Mouse (Mus musculus) monocyte, adult 59 days (primary cell): ENCODE measurements around the gene Adam34. TPM values are rescaled to one million over a fixed set of nuclear protein-coding genes. Genes with fewer than 3 reads are reported as not detected.

ENCODE experiments used
- total RNA-seq, 2 experiments: library from RNA; stranded (reverse); gene quantifications; one replicate each; pipeline ENCODE4 v1.2.4; 2023

Adam34 gene
- total RNA-seq, result not detected

DNA sequence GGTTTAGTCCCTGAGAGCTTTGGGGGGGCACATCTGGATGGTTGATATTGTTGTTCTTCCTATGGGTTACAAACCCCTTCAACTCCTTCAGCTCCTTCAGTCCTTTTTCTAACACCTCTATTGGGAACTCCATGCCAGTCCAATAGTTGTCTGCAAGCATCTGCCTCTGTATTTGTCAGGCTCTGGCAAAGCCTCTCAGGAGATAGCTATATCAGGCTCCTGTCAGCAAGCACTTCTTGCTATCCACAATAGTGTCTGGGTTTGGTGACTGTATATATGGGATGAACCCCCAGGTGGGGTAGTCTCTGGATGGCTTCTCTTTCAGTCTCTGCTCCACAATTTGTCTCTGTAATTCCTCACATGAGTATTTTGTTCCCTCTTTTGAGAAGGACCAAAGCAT lies at the start of gene Adam34:
Adam34 (minus strand) TSS at position 101 of the 400 bp plus-strand sequence.

DNA sequence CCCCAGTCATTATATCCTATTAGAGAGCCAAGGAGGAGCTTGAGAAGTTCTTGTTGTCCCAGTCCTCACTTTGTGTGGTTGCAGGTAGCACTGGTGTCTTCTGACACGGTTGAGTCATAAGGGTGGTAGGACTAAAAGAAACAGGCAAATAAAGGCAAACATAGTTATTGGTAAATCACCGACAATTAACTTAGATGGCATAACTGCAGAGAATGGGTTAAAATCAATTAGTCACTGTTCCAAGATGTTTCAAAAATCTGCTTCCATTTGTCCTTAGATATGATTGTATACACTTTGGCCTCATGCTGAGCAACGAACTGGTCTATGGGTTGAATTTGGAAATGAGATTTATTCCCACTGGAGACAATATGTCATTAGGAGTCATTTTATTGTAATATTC lies 82.7 kb downstream of the Adam34 start, which contains the start of gene Gm5346:
Gm5346 (minus strand) TSS at position 101 of the 400 bp plus-strand sequence.

Other genes starting within 250 kb of the Adam34 start
- not detected for gene Adam26b, start 181.9 kb downstream of the Adam34 start, total RNA-seq
- not detected for gene Adam26a, start 133.3 kb downstream of the Adam34 start, total RNA-seq
- not detected for gene Gm5346, start 82.8 kb downstream of the Adam34 start, total RNA-seq